Mouse (Mus musculus) CH12.LX (cell line): ENCODE data around the gene BC017158. TPM values are rescaled to one million over a fixed set of nuclear protein-coding genes. Genes with fewer than 3 reads are reported as not detected.

Experiments
- DNase-seq: peaks from one replicate; pipeline ENCODE4 v3.0.0-alpha.2; 2013; ENCODE audit errors: extremely low read depth
- H3K27ac ChIP-seq: 2 replicates; pipeline ENCODE4 v1.5.1; 2012; ENCODE audit warnings: low read depth, mild to moderate bottlenecking, control low read depth, moderate library complexity; ENCODE audit not compliant: insufficient read depth
- H3K27me3 ChIP-seq: replicated peaks from 2 replicates; pipeline ENCODE3; 2012; ENCODE audit warnings: inconsistent platforms
- H3K36me3 ChIP-seq, 2 experiments: replicated peaks in 1 of 2; 2 replicates each; pipeline versions ENCODE3 to v1.6.1; 2012; ENCODE audit warnings: inconsistent platforms in 1 of 2, low read length in 1 of 2, mild to moderate bottlenecking in 1 of 2, mixed read lengths in 1 of 2, moderate library complexity in 1 of 2; ENCODE audit not compliant: control insufficient read depth in 1 of 2, insufficient read depth in 1 of 2
- H3K4me1 ChIP-seq, 2 experiments: 2 replicates each; pipeline ENCODE4 v1.6.1; 2012; ENCODE audit warnings: inconsistent platforms in 1 of 2, moderate library complexity in 1 of 2; ENCODE audit not compliant: insufficient read depth in 2 of 2, control insufficient read depth in 1 of 2
- H3K4me2 ChIP-seq: 2 replicates; pipeline ENCODE4 v1.6.1; 2012; ENCODE audit warnings: low read depth, mild to moderate bottlenecking, control low read depth; ENCODE audit not compliant: poor library complexity, insufficient read depth, severe bottlenecking
- H3K4me3 ChIP-seq, 3 experiments: fragments of 150-350 bp in 1 of 3; sonication (generic) in 1 of 3; replicated peaks in 1 of 3; 2 replicates each; pipeline versions ENCODE3 to v1.5.1; 2011 to 2012; ENCODE audit warnings: low read depth in 2 of 3, low read length in 2 of 3, mild to moderate bottlenecking in 2 of 3, moderate library complexity in 2 of 3, control low read depth in 1 of 3, improper control_type of control experiment in 1 of 3, inconsistent platforms in 1 of 3, mixed read lengths in 1 of 3; ENCODE audit not compliant: poor library complexity in 1 of 3
- H3K79me2 ChIP-seq: replicated peaks from 2 replicates; pipeline ENCODE4 v1.6.1; 2012; ENCODE audit warnings: mild to moderate bottlenecking, moderate library complexity; ENCODE audit not compliant: control insufficient read depth, poor library complexity, insufficient read depth, severe bottlenecking; ENCODE audit errors: extremely low read depth
- H3K9ac ChIP-seq: 2 replicates; pipeline ENCODE4 v1.6.1; 2012; ENCODE audit warnings: low read depth, mild to moderate bottlenecking, control low read depth, moderate library complexity; ENCODE audit not compliant: insufficient read depth
- H3K9me3 ChIP-seq: replicated peaks from 2 replicates; pipeline ENCODE3; 2012; ENCODE audit warnings: low read length, inconsistent platforms, mixed read lengths
- CHD2 ChIP-seq: IDR thresholded peaks from 2 replicates; pipeline ENCODE4 v1.6.1; 2011; ENCODE audit warnings: low read length, improper control_type of control experiment
- E2F4 ChIP-seq: IDR thresholded peaks from 2 replicates; pipeline ENCODE4 v1.6.1; 2011; ENCODE audit warnings: low read depth, low read length, improper control_type of control experiment; ENCODE audit not compliant: insufficient replicate concordance
- ELF1 ChIP-seq: IDR thresholded peaks from 2 replicates; pipeline ENCODE4 v1.6.1; 2014; ENCODE audit warnings: low read depth, mild to moderate bottlenecking, inconsistent platforms, low read length, improper control_type of control experiment
- EP300 ChIP-seq: IDR thresholded peaks from 2 replicates; pipeline ENCODE4 v1.6.1; 2011; ENCODE audit warnings: low read length, improper control_type of control experiment
- ETS1 ChIP-seq: conservative IDR thresholded peaks from 2 replicates; pipeline ENCODE4 v1.6.1; 2012; ENCODE audit warnings: low read depth, mild to moderate bottlenecking, inconsistent platforms, low read length, improper control_type of control experiment, moderate library complexity
- GABPA ChIP-seq: IDR thresholded peaks from 2 replicates; pipeline ENCODE4 v1.6.1; 2012; ENCODE audit warnings: low read depth, low read length, improper control_type of control experiment, inconsistent platforms; ENCODE audit not compliant: insufficient replicate concordance
- HCFC1 ChIP-seq: IDR thresholded peaks from 2 replicates; pipeline ENCODE4 v1.6.1; 2012; ENCODE audit warnings: low read depth, mild to moderate bottlenecking, inconsistent platforms, low read length, improper control_type of control experiment
- IRF4 ChIP-seq: IDR thresholded peaks from 2 replicates; pipeline ENCODE4 v1.6.1; 2014; ENCODE audit warnings: low read depth, mild to moderate bottlenecking, inconsistent platforms, low read length, improper control_type of control experiment
- JUN ChIP-seq: IDR thresholded peaks from 2 replicates; pipeline ENCODE4 v1.6.1; 2011; ENCODE audit warnings: low read depth, mild to moderate bottlenecking, low read length, improper control_type of control experiment, moderate library complexity; ENCODE audit not compliant: insufficient read depth
- JUND ChIP-seq: conservative IDR thresholded peaks from 2 replicates; pipeline ENCODE4 v1.6.1; 2011; ENCODE audit warnings: low read depth, low read length, improper control_type of control experiment
- MAX ChIP-seq: IDR thresholded peaks from 2 replicates; pipeline ENCODE4 v1.6.1; 2011; ENCODE audit warnings: low read length, improper control_type of control experiment
- MAZ ChIP-seq: IDR thresholded peaks from 2 replicates; pipeline ENCODE4 v1.6.1; 2012; ENCODE audit warnings: low read depth, mild to moderate bottlenecking, inconsistent platforms, low read length, improper control_type of control experiment, moderate library complexity
- MEF2A ChIP-seq: IDR thresholded peaks from 2 replicates; pipeline ENCODE4 v1.6.1; 2014; ENCODE audit warnings: low read depth, mild to moderate bottlenecking, inconsistent platforms, low read length, improper control_type of control experiment, borderline replicate concordance
- MYC ChIP-seq: IDR thresholded peaks from 2 replicates; pipeline ENCODE4 v1.6.1; 2011; ENCODE audit warnings: low read depth, mild to moderate bottlenecking, improper control_type of control experiment, low read length
- NELFE ChIP-seq: IDR thresholded peaks from 2 replicates; pipeline ENCODE4 v1.6.1; 2011; ENCODE audit warnings: low read depth, low read length, improper control_type of control experiment
- RCOR1 ChIP-seq: conservative IDR thresholded peaks from 2 replicates; pipeline ENCODE4 v1.6.1; 2012; ENCODE audit warnings: low read depth, mild to moderate bottlenecking, inconsistent platforms, low read length, improper control_type of control experiment
- TCF12 ChIP-seq: IDR thresholded peaks from 2 replicates; pipeline ENCODE4 v1.6.1; 2014; ENCODE audit warnings: low read depth, mild to moderate bottlenecking, inconsistent platforms, low read length, improper control_type of control experiment
- UBTF ChIP-seq: IDR thresholded peaks from 2 replicates; pipeline ENCODE4 v1.6.1; 2012; ENCODE audit warnings: low read depth, mild to moderate bottlenecking, inconsistent platforms, low read length, improper control_type of control experiment, moderate library complexity
- USF2 ChIP-seq: conservative IDR thresholded peaks from 2 replicates; pipeline ENCODE4 v1.6.1; 2011; ENCODE audit warnings: low read depth, low read length, improper control_type of control experiment
- dilution Hi-C: fragments of 300-500 bp; cut with MboI; formaldehyde crosslinking; loops from 2 replicates; pipeline ENCODE4 v1.14.3; 2020; ENCODE audit warnings: low sequenced_read_pairs; ENCODE audit not compliant: extremely low pct_unique_long_range_greater_than_20kb, extremely low pct_ligation_motif_present
- in situ Hi-C: fragments of 300-500 bp; cut with MboI; formaldehyde crosslinking; loops from 3 replicates; pipeline ENCODE4 v1.14.3; 2019; ENCODE audit warnings: low sequenced_read_pairs, low pct_ligation_motif_present, low pct_unique_long_range_greater_than_20kb, mixed read lengths
- polyA plus RNA-seq: library from polyadenylated mRNA; unstranded; fragments of >175 nt; gene quantifications from 2 replicates; pipeline ENCODE4 v1.2.1, GENCODE M21; 2012; ENCODE audit warnings: low read depth; ENCODE audit not compliant: insufficient read length
- total RNA-seq, 2 experiments: library from RNA; depleted of rRNA; stranded (reverse); fragments of 300-350 nt in 1 of 2; fragments of >200 nt in 1 of 2; gene quantifications; 2 replicates each; pipeline ENCODE4 v1.2.3; 2012 to 2014

Gene BC017158
- total and polyA plus RNA-seq, 3 experiments: 4.9 to 14.5 (median 8.1) TPM

DNA sequence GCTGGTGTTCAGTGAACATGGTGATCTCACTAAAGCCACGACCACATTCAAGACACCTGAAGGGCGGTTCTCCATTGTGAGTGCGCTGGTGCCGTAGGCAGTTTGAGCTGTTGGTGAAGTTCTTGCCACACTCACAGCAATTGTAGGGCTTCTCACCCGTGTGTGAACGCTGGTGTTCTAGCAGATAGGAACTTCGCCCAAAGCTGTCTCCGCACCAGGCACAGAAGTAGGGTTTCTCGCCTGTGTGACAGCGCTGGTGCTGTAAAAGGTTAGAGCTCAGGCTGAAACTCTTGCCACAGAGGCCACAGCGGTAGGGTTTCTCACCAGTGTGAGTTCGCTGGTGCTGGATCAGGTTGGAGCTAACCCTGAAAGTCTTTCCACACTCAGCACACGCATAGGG, 61.5 kb downstream of the BC017158 start:
- no peak for DNase-seq
- Histone ChIP-seq H3K27ac (no peak overlapping the region), H3K27me3 (no peaks in the 10 kb centered on the region), H3K9ac (no peak overlapping the region), H3K4me1 (peaks cover 19 to 49% of the 10 kb centered on the region in 2 experiments), H3K4me2 (peak overlapping the region; percentile 48), H3K9me3 (no peaks in the 10 kb centered on the region), H3K36me3 (peaks cover 18 to 32% of the 10 kb centered on the region in 2 experiments), H3K79me2 (no peaks in the 10 kb centered on the region), H3K4me3 (peak overlapping the region in 1 of 3 experiments; percentile 82)
- TF ChIP-seq JUND (no peak), E2F4 (no peak)
- in situ Hi-C loops: no loop called here
- dilution Hi-C loops: no loop called here

DNA sequence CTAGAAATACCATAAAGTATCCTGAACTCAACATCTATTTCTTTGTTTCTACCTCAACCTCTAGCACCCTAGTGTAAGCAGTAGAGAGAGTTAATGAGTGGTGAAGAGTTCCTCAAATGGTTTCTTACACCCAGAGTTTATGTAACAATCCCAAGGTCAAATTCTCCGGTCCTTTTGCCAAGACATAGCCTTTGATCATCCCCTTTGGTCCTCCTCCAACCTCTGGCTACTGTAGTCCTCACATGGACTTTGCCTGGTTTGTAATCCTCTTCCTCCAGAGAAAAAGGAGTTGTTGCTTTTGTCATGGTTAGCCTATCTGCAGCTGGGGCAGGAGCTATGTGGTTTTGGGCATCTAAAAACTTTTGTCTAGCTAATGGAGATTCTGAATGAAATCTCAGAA, 62.5 kb downstream of the BC017158 start:
- H3K4me3 ChIP-seq: no peak overlapping the region
- in situ Hi-C loops: no loop called here
- peaks cover 9 to 23% of the 10 kb centered on the region in 2 experiments for H3K36me3 ChIP-seq
- H3K27ac ChIP-seq: no peak overlapping the region
- no peaks in the 10 kb centered on the region for H3K9me3 ChIP-seq
- H3K4me2 ChIP-seq: no peak overlapping the region
- no peaks in the 10 kb centered on the region for H3K27me3 ChIP-seq
- TF ChIP-seq ETS1 (no peak), CHD2 (no peak), ELF1 (no peak), RCOR1 (no peak), UBTF (no peak), TCF12 (no peak), USF2 (no peak), MYC (no peak), MAZ (no peak), NELFE (no peak), MEF2A (no peak), GABPA (no peak)
- H3K4me1 ChIP-seq: peaks cover 19 to 44% of the 10 kb centered on the region in 2 experiments
- no peak overlapping the region for H3K9ac ChIP-seq
- dilution Hi-C loops: no loop called here
- H3K79me2 ChIP-seq: no peaks in the 10 kb centered on the region
- DNase-seq: no peak

DNA sequence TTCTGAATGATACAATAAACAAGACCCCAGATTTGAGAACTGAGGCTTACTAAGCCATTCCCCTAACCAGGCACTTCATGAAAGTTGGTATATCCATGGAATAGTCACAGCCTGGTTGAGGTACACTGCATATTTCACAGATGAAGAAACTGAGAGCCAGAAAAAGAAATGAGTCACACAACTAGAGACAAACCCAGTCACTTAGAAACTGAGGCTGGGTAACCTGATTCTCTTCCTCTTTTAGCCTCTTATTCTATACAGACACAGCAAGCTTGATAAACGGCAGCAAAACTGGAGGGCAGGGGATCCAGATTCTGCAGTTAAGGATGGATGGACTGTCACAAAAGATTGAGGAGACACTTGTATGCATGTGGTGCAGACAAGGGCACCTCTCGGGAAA, 63.2 kb downstream of the BC017158 start:
- in situ Hi-C loops: no loop called here
- peak; percentile 67 for DNase-seq
- Histone ChIP-seq H3K79me2 (no peaks in the 10 kb centered on the region), H3K27ac (no peak overlapping the region), H3K9me3 (no peaks in the 10 kb centered on the region), H3K36me3 (peaks cover 2 to 16% of the 10 kb centered on the region in 2 experiments), H3K4me2 (peak overlapping the region; percentile 11; the same call in 1 of the 2 replicates), H3K4me3 (no peak overlapping the region), H3K9ac (no peak overlapping the region), H3K4me1 (peaks cover 19 to 37% of the 10 kb centered on the region in 2 experiments), H3K27me3 (no peaks in the 10 kb centered on the region)
- peak; percentile 86 for TF ChIP-seq IRF4
- no peak for TF ChIP-seq MAX
- TF ChIP-seq EP300: peak; percentile 93
- no peak for TF ChIP-seq HCFC1
- peak; percentile 87 for TF ChIP-seq JUND
- peak; percentile 88 for TF ChIP-seq JUN
- TF ChIP-seq MEF2A: peak; percentile 96
- dilution Hi-C loops: no loop called here
